Mouse (Mus musculus) spleen, adult 2 months (tissue): ENCODE results near the gene Wwtr1. TPM values are rescaled to one million over a fixed set of nuclear protein-coding genes. Genes with fewer than 3 reads are reported as not detected.

Experiments
- DNase-seq, 2 experiments: peaks; one replicate each; pipeline versions ENCODE4 v3.0.0 to v3.0.0-alpha.2; 2012 to 2021; ENCODE audit warnings: low spot score in 2 of 2, low read depth in 1 of 2
- H3K27ac ChIP-seq: fragments of 200-500 bp; 2 replicates; pipeline ENCODE4 v1.5.1; 2012; ENCODE audit warnings: low read length, inconsistent platforms; ENCODE audit not compliant: insufficient read depth
- H3K27me3 ChIP-seq: fragments of 200-500 bp; 2 replicates; pipeline ENCODE4 v1.6.1; 2012; ENCODE audit warnings: mild to moderate bottlenecking, moderate library complexity, low read length, inconsistent platforms; ENCODE audit not compliant: control insufficient read depth, insufficient read depth
- H3K36me3 ChIP-seq: fragments of 200-500 bp; 2 replicates; pipeline ENCODE4 v1.6.1; 2012; ENCODE audit warnings: mild to moderate bottlenecking, low read length, inconsistent platforms; ENCODE audit not compliant: control insufficient read depth, insufficient read depth
- H3K4me1 ChIP-seq: fragments of 200-500 bp; 2 replicates; pipeline ENCODE4 v1.6.1; 2011; ENCODE audit warnings: inconsistent platforms; ENCODE audit not compliant: control insufficient read depth, insufficient read depth, insufficient read length
- H3K4me3 ChIP-seq: fragments of 200-500 bp; 2 replicates; pipeline ENCODE4 v1.5.1; 2011; ENCODE audit warnings: mild to moderate bottlenecking, inconsistent platforms; ENCODE audit not compliant: insufficient read depth, insufficient read length; ENCODE audit errors: extremely low read depth
- CTCF ChIP-seq: fragments of 200-500 bp; IDR thresholded peaks from 2 replicates; pipeline ENCODE4 v1.5.1; 2011; ENCODE audit warnings: mild to moderate bottlenecking, inconsistent platforms; ENCODE audit not compliant: insufficient read depth, insufficient read length, insufficient replicate concordance; ENCODE audit errors: extremely low read depth
- POLR2A ChIP-seq: fragments of 200-500 bp; IDR thresholded peaks from 2 replicates; pipeline ENCODE4 v1.6.1; 2011; ENCODE audit warnings: low read depth, low read length, inconsistent platforms
- WGBS: fragments of 180-500 bp; shearing (Covaris S2); methylation state at CpG from one replicate; pipeline ENCODE4 v1.1.7; 2018; 5-methylcytosine and 5-hydroxymethylcytosine counted together
- polyA plus RNA-seq: library from polyadenylated mRNA; depleted of rRNA; stranded (reverse); fragments of >200 nt; gene quantifications from 2 replicates; pipeline ENCODE4 v1.2.3, GENCODE M21; 2012

The Wwtr1 gene
- polyA plus RNA-seq, 1 experiment: 3.8 TPM

DNA sequence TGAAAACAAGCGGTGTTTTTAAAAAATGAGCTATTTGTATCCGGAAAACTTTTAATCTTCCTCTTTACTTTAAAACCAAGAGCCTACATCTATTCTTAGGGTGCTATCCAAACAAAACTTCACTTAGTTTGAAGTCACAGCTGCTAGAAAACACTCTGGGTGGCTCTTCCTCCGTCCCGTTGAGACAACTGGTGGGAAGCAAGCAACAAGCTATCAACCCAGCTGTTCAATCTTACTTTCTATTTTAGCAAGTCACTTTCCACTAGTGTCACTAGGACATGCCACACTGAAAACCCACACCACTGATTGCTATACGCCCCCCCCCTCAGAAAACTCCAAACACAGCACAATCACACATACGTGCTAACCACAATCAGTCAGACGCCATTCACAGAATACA lies 55.7 kb downstream of the Wwtr1 start:
- H3K27ac ChIP-seq: no peak overlapping the region
- TF ChIP-seq CTCF (no peak), POLR2A (no peak)

DNA sequence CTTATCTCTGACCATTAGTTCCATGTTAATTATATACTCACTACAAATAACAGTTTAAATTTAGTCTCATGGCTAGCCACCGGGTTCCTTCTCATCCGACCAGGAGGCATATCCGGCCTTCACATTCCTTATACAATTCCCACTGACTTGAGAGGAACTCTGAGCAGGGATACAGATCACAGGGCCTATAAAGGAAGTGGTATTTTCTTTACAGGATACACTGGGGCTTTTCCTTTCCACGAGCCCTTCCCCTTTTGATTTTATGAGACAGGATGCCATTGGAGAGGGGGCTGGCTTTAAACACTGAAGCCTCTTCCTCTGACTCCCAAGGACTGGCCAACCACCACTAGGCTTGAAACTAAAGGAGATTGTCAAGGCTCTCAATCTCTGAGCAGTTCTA lies 59.6 kb downstream of the Wwtr1 start:
- Histone ChIP-seq H3K4me1 (no peaks in the 10 kb centered on the region), H3K27ac (no peak overlapping the region), H3K4me3 (no peak overlapping the region), H3K36me3 (no peaks in the 10 kb centered on the region), H3K27me3 (no peaks in the 10 kb centered on the region)
- TF ChIP-seq POLR2A: no peak
- TF ChIP-seq CTCF: no peak
- 48% methylated on average over 4 of the region's 4 CpGs for WGBS
- DNase-seq: no peak

More for the DNA sequence above, 55.7 kb downstream of the Wwtr1 start:
- H3K4me3 ChIP-seq: no peak overlapping the region
- H3K4me1 ChIP-seq: no peaks in the 10 kb centered on the region
- WGBS: 92% methylated on average over 7 of the region's 7 CpGs
- no peak for DNase-seq
- H3K27me3 ChIP-seq: no peaks in the 10 kb centered on the region
- H3K36me3 ChIP-seq: no peaks in the 10 kb centered on the region

DNA sequence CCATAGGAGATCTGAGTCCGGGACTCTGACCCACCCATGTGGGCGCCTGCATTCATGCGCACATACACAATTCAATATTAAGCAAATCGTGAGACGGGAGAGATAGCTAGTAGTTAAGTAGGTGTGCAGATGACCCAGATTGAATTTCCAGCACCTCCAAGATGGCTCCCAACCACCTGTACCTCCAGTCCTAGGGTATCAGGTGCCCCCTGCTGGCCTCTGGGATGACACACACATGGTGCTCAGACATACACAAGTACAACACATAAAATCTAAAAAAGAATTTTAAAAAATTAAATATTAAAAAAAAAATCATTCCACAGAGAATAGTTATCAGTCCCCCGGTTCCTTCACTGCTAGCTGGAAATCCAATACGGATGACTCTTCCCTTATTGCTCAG lies 60.7 kb downstream of the Wwtr1 start:
- no peak for DNase-seq
- no peaks in the 10 kb centered on the region for H3K36me3 ChIP-seq
- H3K4me3 ChIP-seq: no peak overlapping the region
- no peaks in the 10 kb centered on the region for H3K27me3 ChIP-seq
- no peak overlapping the region for H3K27ac ChIP-seq
- 93% methylated on average over 7 of the region's 7 CpGs for WGBS
- TF ChIP-seq CTCF (no peak), POLR2A (no peak)
- H3K4me1 ChIP-seq: no peaks in the 10 kb centered on the region

DNA sequence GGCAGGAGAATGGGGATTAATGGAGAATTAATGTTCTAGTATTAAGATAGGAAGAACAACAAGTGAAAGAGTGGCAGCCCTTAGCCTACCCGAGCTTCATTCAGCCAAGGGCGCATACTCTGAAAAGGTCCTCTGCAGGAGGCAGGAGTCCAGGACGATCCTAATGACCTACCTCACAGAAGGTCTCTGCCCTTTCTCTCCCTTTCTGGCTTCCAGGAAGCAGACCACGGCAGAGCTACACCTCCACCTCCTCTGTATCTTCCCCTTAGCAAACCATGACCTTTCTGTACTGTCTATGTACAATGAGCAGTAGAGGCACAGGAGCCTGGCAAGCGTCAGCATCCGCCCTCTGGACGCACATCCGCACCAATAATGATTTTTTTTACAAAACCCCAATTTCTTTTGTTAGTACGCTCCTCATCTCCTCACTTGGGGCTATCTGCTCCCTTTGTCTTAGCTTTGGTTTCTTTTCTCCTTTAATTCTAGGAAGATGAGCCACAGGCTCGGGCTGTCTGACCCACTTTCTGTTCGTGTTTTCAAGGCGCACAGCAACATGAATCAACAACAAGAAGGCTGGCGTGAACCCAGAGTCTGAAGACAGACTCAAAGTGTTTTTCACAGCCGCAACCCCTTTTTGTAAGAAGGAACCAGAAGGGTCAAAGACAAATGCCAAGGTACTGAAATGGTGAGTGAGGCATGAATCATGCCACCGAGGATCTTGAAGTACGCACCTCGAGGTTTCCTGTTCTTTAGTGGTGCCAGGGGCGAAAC lies 63.7 kb downstream of the Wwtr1 start:
- no peaks in the 10 kb centered on the region for H3K4me1 ChIP-seq
- no peak overlapping the region for H3K27ac ChIP-seq
- no peak for DNase-seq
- H3K27me3 ChIP-seq: no peaks in the 10 kb centered on the region
- WGBS: 66% methylated on average over 18 of the region's 18 CpGs
- TF ChIP-seq POLR2A: no peak
- TF ChIP-seq CTCF: no peak
- no peaks in the 10 kb centered on the region for H3K36me3 ChIP-seq
- no peak overlapping the region for H3K4me3 ChIP-seq

DNA sequence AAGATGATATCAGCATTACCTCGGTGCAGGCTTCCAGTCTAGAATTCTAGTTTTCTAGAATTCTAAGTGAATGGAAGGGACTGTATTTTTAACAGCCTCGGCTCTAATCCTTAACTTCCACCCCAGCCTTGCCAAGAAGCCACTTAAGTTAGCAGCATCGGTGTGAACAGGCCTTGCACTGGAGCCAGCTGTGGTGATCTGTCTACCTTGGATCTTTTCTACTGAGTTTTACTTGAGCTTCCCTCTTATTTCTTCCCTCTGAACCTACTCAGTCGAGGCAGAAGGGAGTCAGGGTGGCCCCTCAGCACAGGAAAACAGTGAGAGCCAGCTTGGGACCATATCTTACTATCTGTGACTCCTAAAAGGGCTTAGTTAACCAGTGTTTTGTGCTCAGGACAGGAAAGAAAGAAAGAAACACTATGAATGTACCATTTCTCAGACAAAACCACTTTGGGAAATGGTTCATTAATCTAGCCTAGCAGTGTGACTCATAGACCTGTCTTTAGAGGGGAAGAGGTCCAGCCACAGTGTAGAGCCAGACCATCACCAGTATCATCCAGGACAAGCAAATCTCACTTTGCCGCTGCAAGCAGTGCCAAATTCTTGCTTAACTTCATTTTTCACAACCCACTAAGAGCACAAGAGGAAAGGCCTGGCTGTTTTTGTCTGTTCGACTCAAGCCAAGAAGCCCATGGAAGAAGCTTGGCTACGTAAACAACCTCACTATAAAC lies 65.6 kb downstream of the Wwtr1 start:
- Histone ChIP-seq H3K27ac (no peak overlapping the region), H3K4me3 (no peak overlapping the region), H3K27me3 (no peaks in the 10 kb centered on the region), H3K4me1 (no peaks in the 10 kb centered on the region), H3K36me3 (no peaks in the 10 kb centered on the region)
- no peak for TF ChIP-seq CTCF
- no peak for TF ChIP-seq POLR2A
- WGBS: 64% methylated on average over 7 of the region's 7 CpGs
- no peak for DNase-seq

DNA sequence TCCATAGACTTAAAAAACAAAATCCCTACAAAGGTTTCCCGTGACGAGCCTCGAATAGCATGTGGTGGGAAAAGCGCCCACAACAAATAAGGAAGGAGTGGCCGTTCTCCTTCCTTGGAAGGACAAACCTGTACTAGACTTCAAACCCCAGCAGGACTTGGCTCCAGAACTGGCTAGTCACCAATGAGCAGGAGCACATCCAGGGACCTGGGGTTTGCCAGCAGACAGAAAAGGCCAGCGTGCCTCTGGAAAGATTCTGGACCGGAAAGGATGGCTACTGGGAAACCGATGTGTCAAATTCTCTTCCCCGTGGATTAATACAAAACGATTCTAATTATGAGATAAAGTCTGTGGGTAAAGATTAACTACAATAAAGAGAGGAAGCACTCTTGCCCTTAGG lies 69.7 kb downstream of the Wwtr1 start:
- no peaks in the 10 kb centered on the region for H3K36me3 ChIP-seq
- no peak for DNase-seq
- no peaks in the 10 kb centered on the region for H3K27me3 ChIP-seq
- no peak overlapping the region for H3K4me3 ChIP-seq
- no peaks in the 10 kb centered on the region for H3K4me1 ChIP-seq
- H3K27ac ChIP-seq: no peak overlapping the region
- WGBS: 86% methylated on average over 10 of the region's 10 CpGs
- TF ChIP-seq CTCF: no peak
- TF ChIP-seq POLR2A: no peak

DNA sequence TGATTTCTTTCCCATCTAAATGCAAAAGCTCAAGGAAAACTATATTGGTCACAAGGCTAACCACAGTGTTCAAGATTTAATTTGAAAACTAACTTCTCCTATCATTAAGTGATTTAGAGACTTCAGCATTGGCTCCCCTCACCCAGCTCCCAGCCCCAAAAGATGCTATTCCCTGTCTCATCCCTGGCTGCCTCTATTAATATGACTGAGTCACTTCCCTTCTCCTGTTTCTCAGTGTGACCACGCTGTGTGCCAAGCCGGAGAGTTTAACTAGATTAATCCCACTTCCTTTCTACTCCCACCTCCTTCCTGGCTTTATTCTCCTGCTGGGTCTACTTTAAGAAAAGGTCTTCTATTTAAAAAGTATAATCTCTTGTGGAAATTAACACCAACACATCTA lies 71.0 kb downstream of the Wwtr1 start:
- Histone ChIP-seq H3K4me3 (no peak overlapping the region), H3K27ac (no peak overlapping the region), H3K36me3 (no peaks in the 10 kb centered on the region), H3K27me3 (no peaks in the 10 kb centered on the region), H3K4me1 (no peaks in the 10 kb centered on the region)
- no peak for DNase-seq
- 39% methylated on average over 2 of the region's 2 CpGs for WGBS
- no peak for TF ChIP-seq POLR2A
- no peak for TF ChIP-seq CTCF
